Mouse (Mus musculus): ENCODE measurements at regions not wholly inside any gene's neighbourhood (a gene's known extent, or its start where the extent isn't known, plus 50 kb on each side); places are given as distances from the start of the nearest gene placed in this dataset.
"Not testable (repeated sequence)": the region's sequence is repeated elsewhere in the genome, so short reads cannot be mapped to it uniquely, and the experiment has no call there.

DNA sequence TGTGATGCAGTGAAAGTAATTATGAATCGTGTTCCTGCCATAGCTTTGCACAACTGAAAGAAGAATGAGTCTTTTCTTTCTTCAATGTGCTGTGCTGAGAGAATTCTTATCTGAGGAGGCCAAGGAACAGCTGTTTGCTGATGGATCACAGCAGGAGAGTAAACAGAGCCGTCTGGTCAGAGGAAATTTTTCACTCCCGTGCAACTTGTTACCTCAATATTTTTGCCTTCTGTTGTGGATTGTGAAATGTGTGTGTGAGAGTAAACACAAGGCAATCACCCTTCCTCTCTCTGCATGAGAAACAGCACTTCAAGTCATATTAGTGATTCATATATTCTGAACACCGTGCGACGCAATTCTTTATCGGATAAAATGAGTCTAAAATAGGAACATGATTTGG, 171.9 kb downstream of the Epm2a start:
- WGBS: 27% methylated on average over 7 of the region's 7 CpGs
- Histone ChIP-seq H3K36me3 (ENCODE audit: insufficient read depth) (no peaks in the 10 kb centered on the region), H3K27me3 (ENCODE audit: insufficient read depth, low read length) (no peaks in the 10 kb centered on the region), H3K9ac (no peak overlapping the region), H3K9me3 (ENCODE audit: low read length) (no peaks in the 10 kb centered on the region), H3K27ac (ENCODE audit: low read depth, low read length) (0 out of 2 replicates have a peak overlapping the region, but pooled peaks have one; percentile 35), H3K4me3 (ENCODE audit: low read depth, low read length) (no peak overlapping the region), H3K4me1 (ENCODE audit: insufficient read depth) (no peaks in the 10 kb centered on the region), H3K4me2 (ENCODE audit: low read depth) (peak overlapping the region; percentile 8; the same call in 1 of the 2 replicates)
- ATAC-seq: peak; percentile 71
- TF ChIP-seq CTCF (IDR thresholded peaks at IDR 0.05; ENCODE audit: low read depth): no peak
- DNase-seq: peak; percentile 68

DNA sequence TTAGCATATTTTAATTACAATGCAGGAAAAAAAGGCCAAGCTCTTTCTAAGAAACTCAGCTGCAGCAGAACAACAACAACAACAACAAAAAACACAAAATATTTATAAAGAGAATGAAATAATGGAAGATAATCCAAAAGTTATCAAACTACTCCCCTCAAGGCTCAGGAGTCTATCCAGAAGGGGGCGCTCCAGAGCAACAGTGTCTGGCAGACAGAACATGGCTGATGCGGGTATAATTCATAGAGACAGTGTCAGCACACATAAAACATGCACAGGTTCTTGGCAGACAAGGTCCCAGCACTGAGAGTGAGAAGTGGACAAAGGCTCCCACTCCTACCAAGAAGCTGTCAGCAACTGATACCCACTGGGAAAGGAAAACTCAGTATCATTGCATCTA, 173.9 kb downstream of the Epm2a start:
- H3K9me3 ChIP-seq (ENCODE audit: low read length): no peaks in the 10 kb centered on the region
- no peaks in the 10 kb centered on the region for H3K4me1 ChIP-seq (ENCODE audit: insufficient read depth)
- no peak for ATAC-seq
- H3K27ac ChIP-seq (ENCODE audit: low read depth, low read length): no peak overlapping the region
- DNase-seq: no peak
- no peaks in the 10 kb centered on the region for H3K36me3 ChIP-seq (ENCODE audit: insufficient read depth)
- no peak overlapping the region for H3K4me2 ChIP-seq (ENCODE audit: low read depth)
- 0 out of 2 replicates have a peak, but pooled peaks have one; percentile 23 for TF ChIP-seq CTCF (IDR thresholded peaks at IDR 0.05; ENCODE audit: low read depth)
- H3K9ac ChIP-seq: no peak overlapping the region
- no peak overlapping the region for H3K4me3 ChIP-seq (ENCODE audit: low read depth, low read length)
- WGBS: 64% methylated on average over 2 of the region's 2 CpGs
- H3K27me3 ChIP-seq (ENCODE audit: insufficient read depth, low read length): no peaks in the 10 kb centered on the region

DNA sequence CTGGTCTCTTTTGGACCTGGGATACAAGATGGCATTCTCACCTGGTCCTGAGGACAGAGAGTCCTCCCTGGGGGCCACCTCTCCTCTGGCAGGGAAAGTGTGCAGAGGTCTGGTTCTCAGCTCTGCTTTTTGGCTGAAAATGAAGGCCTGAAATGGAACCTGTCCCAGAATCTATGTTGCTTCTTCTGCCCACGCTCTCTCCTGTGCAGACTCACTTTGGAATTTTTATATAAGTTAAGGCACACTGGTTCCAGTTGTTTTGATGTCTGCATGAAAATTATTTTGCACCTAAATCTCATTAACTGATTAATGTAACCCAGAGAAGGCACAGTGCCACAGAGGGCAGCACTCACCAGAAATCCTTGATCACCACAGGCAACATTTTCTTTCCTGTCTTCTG, 188.1 kb downstream of the Epm2a start:
- DNase-seq: no peak

DNA sequence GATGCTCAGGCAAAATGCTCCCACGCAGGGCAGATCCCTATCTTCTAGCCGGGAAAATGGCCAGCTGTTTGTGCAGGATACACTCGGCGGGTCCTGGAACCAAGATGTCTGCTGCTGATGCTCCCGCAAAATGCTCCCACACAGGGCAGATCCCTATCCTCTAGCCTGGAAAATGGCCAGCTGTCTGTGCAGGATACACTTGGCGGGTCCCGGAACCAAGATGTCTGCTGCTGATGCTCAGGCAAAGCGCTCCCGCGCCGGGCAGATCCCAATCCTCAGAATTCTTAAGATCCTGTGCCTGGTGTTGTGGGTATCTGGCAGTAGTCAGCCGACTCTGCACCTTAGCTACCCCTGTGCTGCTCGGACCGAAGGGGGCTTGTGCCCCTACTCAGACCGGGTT, 212.2 kb downstream of the Epm2a start:
- H3K27ac ChIP-seq (ENCODE audit: low read depth, low read length); H3K36me3 ChIP-seq (ENCODE audit: insufficient read depth); H3K4me2 ChIP-seq (ENCODE audit: low read depth); H3K27me3 ChIP-seq (ENCODE audit: insufficient read depth, low read length); DNase-seq; H3K9me3 ChIP-seq (ENCODE audit: low read length); H3K4me3 ChIP-seq (ENCODE audit: low read depth, low read length); H3K4me1 ChIP-seq (ENCODE audit: insufficient read depth); ATAC-seq; H3K9ac ChIP-seq: not testable (repeated sequence)
- 95% methylated on average over 15 of the region's 15 CpGs for WGBS

More for the DNA sequence above, 188.1 kb downstream of the Epm2a start:
- Histone ChIP-seq H3K4me3 (ENCODE audit: low read depth, low read length) (no peak overlapping the region), H3K9ac (no peak overlapping the region), H3K27me3 (ENCODE audit: insufficient read depth, low read length) (no peaks in the 10 kb centered on the region), H3K9me3 (ENCODE audit: low read length) (no peaks in the 10 kb centered on the region), H3K27ac (ENCODE audit: low read depth, low read length) (no peak overlapping the region), H3K4me2 (ENCODE audit: low read depth) (no peak overlapping the region), H3K36me3 (ENCODE audit: insufficient read depth) (no peaks in the 10 kb centered on the region), H3K4me1 (ENCODE audit: insufficient read depth) (no peaks in the 10 kb centered on the region)
- TF ChIP-seq CTCF (IDR thresholded peaks at IDR 0.05; ENCODE audit: low read depth): no peak
- 80% methylated on average over 1 of the region's 1 CpGs for WGBS
- ATAC-seq: no peak

DNA sequence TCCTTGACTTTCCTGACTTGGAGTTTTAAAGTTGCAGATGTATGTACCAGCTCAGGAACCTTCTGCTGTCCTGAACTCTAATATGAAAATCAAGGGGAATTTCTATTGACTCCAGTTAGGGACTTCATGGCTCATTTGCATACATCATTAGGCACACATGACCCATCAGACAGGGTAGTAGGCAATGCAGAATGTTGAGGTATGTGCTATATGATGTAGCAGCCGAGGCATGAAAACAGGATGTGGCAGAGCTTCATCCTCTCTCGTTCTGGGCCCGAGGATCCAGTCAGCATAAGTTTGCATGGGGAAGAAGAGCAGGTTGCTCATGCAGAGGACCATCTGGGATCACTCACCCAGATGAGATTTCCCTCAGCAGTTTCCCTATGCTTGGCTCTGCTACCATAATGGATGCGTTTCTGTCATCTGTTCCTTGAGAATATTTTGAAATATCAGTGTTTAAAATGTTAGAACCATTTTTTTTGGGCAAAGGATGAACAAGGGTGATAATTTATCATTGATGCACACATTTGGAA, 227.4 kb downstream of the Epm2a start:
- Histone ChIP-seq H3K9me3 (ENCODE audit: low read length) (no peaks in the 10 kb centered on the region), H3K4me1 (ENCODE audit: insufficient read depth) (no peaks in the 10 kb centered on the region), H3K27ac (ENCODE audit: low read depth, low read length) (no peak overlapping the region), H3K36me3 (ENCODE audit: insufficient read depth) (no peaks in the 10 kb centered on the region), H3K4me3 (ENCODE audit: low read depth, low read length) (no peak overlapping the region), H3K9ac (no peak overlapping the region), H3K4me2 (ENCODE audit: low read depth) (no peak overlapping the region), H3K27me3 (ENCODE audit: insufficient read depth, low read length) (no peaks in the 10 kb centered on the region)
- DNase-seq (peak; percentile 25), ATAC-seq (peak; percentile 80)
- WGBS: 75% methylated on average over 4 of the region's 4 CpGs
- no peak for TF ChIP-seq CTCF (IDR thresholded peaks at IDR 0.05; ENCODE audit: low read depth)

DNA sequence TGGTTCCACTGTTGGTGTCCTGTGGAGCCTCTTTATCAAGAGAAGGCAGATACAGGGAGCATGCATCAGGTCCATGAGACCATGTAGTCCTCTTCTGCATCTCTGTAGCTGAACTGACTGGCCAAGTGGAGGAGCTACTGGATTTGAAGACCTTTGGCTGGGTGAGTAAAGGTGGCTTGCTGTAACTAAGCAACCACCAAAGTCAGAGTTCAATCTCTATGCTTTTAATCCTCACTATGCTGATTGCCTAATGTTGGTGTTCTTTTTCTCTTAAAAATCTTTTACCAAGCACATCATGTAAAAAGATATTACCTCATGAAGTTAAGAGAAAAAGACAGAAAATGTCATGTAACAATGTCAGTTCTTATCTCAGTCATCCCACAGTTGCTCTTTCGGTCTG, 265.2 kb downstream of the Epm2a start:
- H3K27me3 ChIP-seq (ENCODE audit: insufficient read depth, low read length): no peaks in the 10 kb centered on the region
- H3K4me3 ChIP-seq (ENCODE audit: low read depth, low read length): no peak overlapping the region
- 93% methylated on average over 1 of the region's 1 CpGs for WGBS
- no peak overlapping the region for H3K27ac ChIP-seq (ENCODE audit: low read depth, low read length)
- no peaks in the 10 kb centered on the region for H3K9me3 ChIP-seq (ENCODE audit: low read length)
- H3K36me3 ChIP-seq (ENCODE audit: insufficient read depth): no peaks in the 10 kb centered on the region
- no peak for TF ChIP-seq CTCF (IDR thresholded peaks at IDR 0.05; ENCODE audit: low read depth)
- ATAC-seq (no peak), DNase-seq (no peak)
- no peak overlapping the region for H3K4me2 ChIP-seq (ENCODE audit: low read depth)
- H3K4me1 ChIP-seq (ENCODE audit: insufficient read depth): no peaks in the 10 kb centered on the region
- no peak overlapping the region for H3K9ac ChIP-seq

DNA sequence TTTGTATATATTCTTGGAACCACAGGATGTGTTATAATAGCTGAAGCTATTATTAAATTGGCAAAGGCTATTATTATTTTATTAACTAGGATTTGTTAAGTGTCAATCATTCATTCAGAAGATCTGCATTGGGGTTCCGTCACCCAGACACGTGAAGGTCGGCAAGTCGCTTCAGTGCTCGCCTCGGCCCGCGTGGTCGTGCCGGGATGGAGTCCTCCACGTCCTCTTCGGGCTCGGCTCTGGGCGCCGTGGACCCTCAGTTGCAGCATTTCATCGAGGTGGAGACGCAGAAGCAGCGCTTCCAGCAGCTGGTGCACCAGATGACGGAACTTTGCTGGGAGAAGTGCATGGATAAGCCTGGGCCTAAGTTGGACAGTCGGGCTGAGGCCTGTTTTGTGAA, 265.9 kb downstream of the Epm2a start:
- 98% methylated on average over 15 of the region's 20 CpGs for WGBS
- H3K27ac ChIP-seq (ENCODE audit: low read depth, low read length); DNase-seq; H3K36me3 ChIP-seq (ENCODE audit: insufficient read depth); H3K4me3 ChIP-seq (ENCODE audit: low read depth, low read length); H3K4me2 ChIP-seq (ENCODE audit: low read depth); H3K27me3 ChIP-seq (ENCODE audit: insufficient read depth, low read length); ATAC-seq; H3K9me3 ChIP-seq (ENCODE audit: low read length); H3K9ac ChIP-seq; H3K4me1 ChIP-seq (ENCODE audit: insufficient read depth): not testable (repeated sequence)

DNA sequence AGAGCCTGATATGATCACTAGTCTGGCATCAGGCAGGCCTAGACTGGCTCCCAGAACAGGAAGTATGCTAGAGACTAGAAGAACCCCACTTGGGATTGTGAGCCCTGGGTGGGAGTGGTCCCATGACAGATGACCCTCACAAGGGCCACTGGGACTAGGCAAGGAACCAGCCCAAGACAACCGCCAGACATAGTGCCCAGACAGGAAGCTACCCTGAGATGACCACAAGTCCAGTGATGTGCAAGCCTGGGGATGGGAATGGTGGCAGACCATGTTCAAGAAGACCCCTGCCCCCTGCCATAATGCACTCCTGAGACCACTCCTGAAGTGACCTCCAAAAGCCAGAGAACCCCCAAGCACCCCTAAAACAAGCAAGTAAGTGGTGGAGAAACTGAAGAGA, 304.9 kb downstream of the Epm2a start:
- H3K4me3 ChIP-seq (ENCODE audit: low read depth, low read length): no peak overlapping the region
- TF ChIP-seq CTCF (IDR thresholded peaks at IDR 0.05; ENCODE audit: low read depth): no peak
- 100% methylated on average over 1 of the region's 1 CpGs for WGBS
- no peak overlapping the region for H3K4me2 ChIP-seq (ENCODE audit: low read depth)
- DNase-seq (no peak), ATAC-seq (no peak)
- H3K36me3 ChIP-seq (ENCODE audit: insufficient read depth): no peaks in the 10 kb centered on the region
- H3K9ac ChIP-seq: no peak overlapping the region
- H3K27ac ChIP-seq (ENCODE audit: low read depth, low read length): no peak overlapping the region
- no peaks in the 10 kb centered on the region for H3K4me1 ChIP-seq (ENCODE audit: insufficient read depth)
- no peaks in the 10 kb centered on the region for H3K9me3 ChIP-seq (ENCODE audit: low read length)
- H3K27me3 ChIP-seq (ENCODE audit: insufficient read depth, low read length): no peaks in the 10 kb centered on the region
